9 mouse cellular contexts compared by ENCODE assay signal in genomic region chr11:49653079-49653408, GRCm38 (mm10). TPM values are rescaled to one million over a fixed set of nuclear protein-coding genes. Genes with fewer than 3 reads are reported as not detected.
DNase-seq lines count a peak whose midpoint lies in the region; ATAC-seq and TF ChIP-seq lines count a peak whose summit lies in the region.
"Had no signal": no experiment of that assay in that cellular context is flagged by ENCODE, and none has a peak within 500 bp of the region (broad histone marks: within the 10 kb centered on the region; RNA-seq: fewer than 3 reads in every experiment).

No protein-coding gene starts in this region.

- H3K4me3 ChIP-seq in gastrocnemius, adult 2 months: peak overlapping the region; percentile 62
- H3K4me3 ChIP-seq in left cerebral cortex, adult 2 months: no peak overlapping the region

- no peak overlapping the region for H3K27ac ChIP-seq in gastrocnemius, adult 2 months
- no peak overlapping the region for H3K27ac ChIP-seq in left cerebral cortex, adult 2 months

- intact Hi-C loops in gastrocnemius, adult 2 months (cut with DNase I): loop anchor here (2.0 to 5.0 kb wide), 3 partner anchors 59 to 218 kb away; partner anchors contain the start of genes Cnot6 and Mapk9
- intact Hi-C loops in left cerebral cortex, adult 2 months (cut with DNase I): loop anchor here (5.0 to 10.0 kb wide), 3 partner anchors 59 to 302 kb away; partner anchors contain the start of genes Cnot6 and Mapk9

- DNase-seq in gastrocnemius, adult 2 months: no peak
- DNase-seq in gastrocnemius, postnatal 25 days: no peak
- DNase-seq in Muller cell, postnatal 12 days (ENCODE audit: inconsistent ontology term): peak; percentile 12
- peak; percentile 45 for DNase-seq in heart, postnatal 4 days
- DNase-seq in left cerebral cortex, adult 2 months (ENCODE audit: extremely low spot score in 1 of 2, low spot score in 2 of 2): no peak
- DNase-seq in retina, postnatal 1 day: no peak
- DNase-seq in gastrocnemius, adult 8-10 months (ENCODE audit: low spot score in 2 of 2): no peak

- no peak for TF ChIP-seq CTCF in gastrocnemius, adult 2 months (IDR thresholded peaks at IDR 0.05)
- TF ChIP-seq CTCF in left cerebral cortex, adult 2 months (IDR thresholded peaks at IDR 0.05): no peak

- ATAC-seq in megakaryocyte progenitor cell, adult 5-6 weeks (replicated peaks; ENCODE audit: poor library complexity): peak; percentile 10; the same call in 1 of the 2 replicates

RNA-seq across cellular contexts. Expression of gene Scgb3a1, which starts 10.4 kb away (rescaled TPM):
- not detected for total RNA-seq in gastrocnemius, adult 2 months (2021)
- total RNA-seq in gastrocnemius, postnatal 25 days (2021): not detected
- total RNA-seq in heart, postnatal 4 days (2021): not detected
- not detected in 2 replicates for total RNA-seq in megakaryocyte progenitor cell, adult 5-6 weeks (2015)
- not detected in 2 replicates for total RNA-seq in megakaryocyte progenitor cell, adult 5-6 weeks (2017)
- not detected for total RNA-seq in left cerebral cortex, adult 2 months (2021)
- total RNA-seq in gastrocnemius, adult 8-10 months (2022): not detected
- total RNA-seq: layer of hippocampus, postnatal 36 days had no signal

RNA-seq across cellular contexts. Expression of gene Flt4, which starts 44.0 kb away (rescaled TPM):
- 1 to 10 TPM; 2.8 to 4.3 TPM for total RNA-seq in gastrocnemius, adult 2 months (2021)
- 1 to 10 TPM; 2.9 to 3.2 TPM for total RNA-seq in gastrocnemius, postnatal 25 days (2021)
- 10 to 100 TPM; 14.7 to 19.0 TPM for total RNA-seq in heart, postnatal 4 days (2021)
- total RNA-seq in megakaryocyte progenitor cell, adult 5-6 weeks (2015): 0.02 and 0.07 TPM in 2 replicates
- 0.17 and 0.24 TPM in 2 replicates for total RNA-seq in megakaryocyte progenitor cell, adult 5-6 weeks (2017)
- 1 to 10 TPM; 2.4 TPM for total RNA-seq in left cerebral cortex, adult 2 months (2021)
- total RNA-seq in gastrocnemius, adult 8-10 months (2022): 1 to 10 TPM; 2.1 to 2.4 (median 2.3) TPM

RNA-seq across cellular contexts. Expression of gene Cnot6, which starts 59.5 kb away (rescaled TPM):
- total RNA-seq in gastrocnemius, adult 2 months (2021): 10 to 100 TPM in 1 of 2 experiments, 1 to 10 TPM in 1; 8.1 to 14.5 TPM
- 10 to 100 TPM; 12.7 to 13.5 TPM for total RNA-seq in gastrocnemius, postnatal 25 days (2021)
- total RNA-seq in heart, postnatal 4 days (2021): 10 to 100 TPM; 64.2 to 67.9 TPM
- 78.8 and 89.8 TPM in 2 replicates for total RNA-seq in megakaryocyte progenitor cell, adult 5-6 weeks (2015)
- total RNA-seq in megakaryocyte progenitor cell, adult 5-6 weeks (2017): 52.2 and 59.1 TPM in 2 replicates
- total RNA-seq in left cerebral cortex, adult 2 months (2021): 10 to 100 TPM; 48.7 to 50.8 TPM
- 10 to 100 TPM in 2 of 4 experiments, 1 to 10 TPM in 2; 7.9 to 14.0 (median 9.8) TPM for total RNA-seq in gastrocnemius, adult 8-10 months (2022)

Comparison
In these comparisons a context has a peak if more than half of its experiments do, and no peak if none do; other contexts are left out.
1. DNase-seq: peak in Muller cell, postnatal 12 days (single experiment) and heart, postnatal 4 days (single experiment); none in gastrocnemius, adult 2 months (single experiment), gastrocnemius, postnatal 25 days (single experiment), left cerebral cortex, adult 2 months (0 of 2), retina, postnatal 1 day (single experiment) and gastrocnemius, adult 8-10 months (0 of 2).